Mouse (Mus musculus): ENCODE results near the gene B3gnt2. TPM values are rescaled to one million over a fixed set of nuclear protein-coding genes. Genes with fewer than 3 reads are reported as not detected.

B3gnt2 gene
- polyA plus RNA-seq, 1 experiment = 9.7 TPM

GRCm38 (mm10) chr11:22759783-22760182 is 101.0 kb downstream of the B3gnt2 start:
- 80% methylated on average over 4 of the region's 4 CpGs for WGBS
- Histone ChIP-seq H3K27ac (ENCODE audit: insufficient read depth, low read depth, low read length) (no peak overlapping the region), H3K36me3 (ENCODE audit: control insufficient read depth, insufficient read depth, low read length) (no peaks in the 10 kb centered on the region), H3K27me3 (ENCODE audit: control insufficient read depth, insufficient read depth, low read length) (no peaks in the 10 kb centered on the region), H3K4me1 (ENCODE audit: control insufficient read depth, insufficient read depth, insufficient read length, low read length) (0 out of 2 replicates have a peak, but pooled peaks cover 3% of the 10 kb centered on the region), H3K4me3 (ENCODE audit: low read depth, low read length) (no peak overlapping the region)
- TF ChIP-seq CTCF (IDR thresholded peaks at IDR 0.05; ENCODE audit: extremely low read depth, insufficient read length, insufficient replicate concordance, low read depth, low read length) (no peak), POLR2A (IDR thresholded peaks at IDR 0.05; ENCODE audit: low read depth, low read length) (no peak)

- Histone ChIP-seq H3K27ac (ENCODE audit: insufficient read depth, low read depth, low read length) (no peak overlapping the region), H3K4me3 (ENCODE audit: low read depth, low read length) (no peak overlapping the region), H3K4me1 (ENCODE audit: control insufficient read depth, insufficient read depth, insufficient read length, low read length) (no peaks in the 10 kb centered on the region), H3K27me3 (ENCODE audit: control insufficient read depth, insufficient read depth, low read length) (no peaks in the 10 kb centered on the region), H3K36me3 (ENCODE audit: control insufficient read depth, insufficient read depth, low read length) (no peaks in the 10 kb centered on the region)
- 89% methylated on average over 3 of the region's 3 CpGs for WGBS
- no peak for TF ChIP-seq CTCF (IDR thresholded peaks at IDR 0.05; ENCODE audit: extremely low read depth, insufficient read length, insufficient replicate concordance, low read depth, low read length)
- TF ChIP-seq POLR2A (IDR thresholded peaks at IDR 0.05; ENCODE audit: low read depth, low read length) = no peak
Observed at GRCm38 (mm10) chr11:22756168-22756980, 104.4 kb downstream of the B3gnt2 start.

- no peaks in the 10 kb centered on the region for H3K4me1 ChIP-seq (ENCODE audit: control insufficient read depth, insufficient read depth, insufficient read length, low read length)
- no peak overlapping the region for H3K27ac ChIP-seq (ENCODE audit: insufficient read depth, low read depth, low read length)
- H3K4me3 ChIP-seq (ENCODE audit: low read depth, low read length) = no peak overlapping the region
- H3K36me3 ChIP-seq (ENCODE audit: control insufficient read depth, insufficient read depth, low read length) = no peaks in the 10 kb centered on the region
- no peak for TF ChIP-seq POLR2A (IDR thresholded peaks at IDR 0.05; ENCODE audit: low read depth, low read length)
- TF ChIP-seq CTCF (IDR thresholded peaks at IDR 0.05; ENCODE audit: extremely low read depth, insufficient read length, insufficient replicate concordance, low read depth, low read length) = no peak
- no peaks in the 10 kb centered on the region for H3K27me3 ChIP-seq (ENCODE audit: control insufficient read depth, insufficient read depth, low read length)
- WGBS = 84% methylated on average over 1 of the region's 1 CpGs
Observed at GRCm38 (mm10) chr11:22755180-22755579, 105.6 kb downstream of the B3gnt2 start.

GRCm38 (mm10) chr11:22752596-22752995 is 108.2 kb downstream of the B3gnt2 start:
- Histone ChIP-seq H3K4me3 (ENCODE audit: low read depth, low read length) (no peak overlapping the region), H3K4me1 (ENCODE audit: control insufficient read depth, insufficient read depth, insufficient read length, low read length) (no peaks in the 10 kb centered on the region), H3K36me3 (ENCODE audit: control insufficient read depth, insufficient read depth, low read length) (no peaks in the 10 kb centered on the region), H3K27me3 (ENCODE audit: control insufficient read depth, insufficient read depth, low read length) (no peaks in the 10 kb centered on the region), H3K27ac (ENCODE audit: insufficient read depth, low read depth, low read length) (no peak overlapping the region)
- WGBS = 57% methylated on average over 5 of the region's 5 CpGs
- TF ChIP-seq POLR2A (IDR thresholded peaks at IDR 0.05; ENCODE audit: low read depth, low read length) = no peak
- TF ChIP-seq CTCF (IDR thresholded peaks at IDR 0.05; ENCODE audit: extremely low read depth, insufficient read length, insufficient replicate concordance, low read depth, low read length) = no peak

- Histone ChIP-seq H3K27ac (ENCODE audit: insufficient read depth, low read depth, low read length) (no peak overlapping the region), H3K36me3 (ENCODE audit: control insufficient read depth, insufficient read depth, low read length) (no peaks in the 10 kb centered on the region)
- WGBS = 87% methylated on average over 3 of the region's 3 CpGs
Observed at GRCm38 (mm10) chr11:22751592-22751991, 109.2 kb downstream of the B3gnt2 start.

GRCm38 (mm10) chr11:22747406-22747805 is 113.4 kb downstream of the B3gnt2 start:
- WGBS = 81% methylated on average over 7 of the region's 7 CpGs
- no peak overlapping the region for H3K27ac ChIP-seq (ENCODE audit: insufficient read depth, low read depth, low read length)
- no peaks in the 10 kb centered on the region for H3K27me3 ChIP-seq (ENCODE audit: control insufficient read depth, insufficient read depth, low read length)
- H3K4me3 ChIP-seq (ENCODE audit: low read depth, low read length) = no peak overlapping the region
- no peaks in the 10 kb centered on the region for H3K36me3 ChIP-seq (ENCODE audit: control insufficient read depth, insufficient read depth, low read length)
- TF ChIP-seq CTCF (IDR thresholded peaks at IDR 0.05; ENCODE audit: extremely low read depth, insufficient read length, insufficient replicate concordance, low read depth, low read length) (no peak), POLR2A (IDR thresholded peaks at IDR 0.05; ENCODE audit: low read depth, low read length) (no peak)
- peaks cover 4% of the 10 kb centered on the region; the same call in 1 of the 2 replicates for H3K4me1 ChIP-seq (ENCODE audit: control insufficient read depth, insufficient read depth, insufficient read length, low read length)

More at GRCm38 (mm10) chr11:22751592-22751991, 109.2 kb downstream of the B3gnt2 start:
- no peaks in the 10 kb centered on the region for H3K27me3 ChIP-seq (ENCODE audit: control insufficient read depth, insufficient read depth, low read length)
- H3K4me3 ChIP-seq (ENCODE audit: low read depth, low read length) = no peak overlapping the region
- H3K4me1 ChIP-seq (ENCODE audit: control insufficient read depth, insufficient read depth, insufficient read length, low read length) = no peaks in the 10 kb centered on the region
- TF ChIP-seq POLR2A (IDR thresholded peaks at IDR 0.05; ENCODE audit: low read depth, low read length) (no peak), CTCF (IDR thresholded peaks at IDR 0.05; ENCODE audit: extremely low read depth, insufficient read length, insufficient replicate concordance, low read depth, low read length) (no peak)

GRCm38 (mm10) chr11:22745356-22745755 is 115.4 kb downstream of the B3gnt2 start:
- peaks cover 4% of the 10 kb centered on the region; the same call in 1 of the 2 replicates for H3K4me1 ChIP-seq (ENCODE audit: control insufficient read depth, insufficient read depth, insufficient read length, low read length)
- no peaks in the 10 kb centered on the region for H3K27me3 ChIP-seq (ENCODE audit: control insufficient read depth, insufficient read depth, low read length)
- TF ChIP-seq CTCF (IDR thresholded peaks at IDR 0.05; ENCODE audit: extremely low read depth, insufficient read length, insufficient replicate concordance, low read depth, low read length) (no peak), POLR2A (IDR thresholded peaks at IDR 0.05; ENCODE audit: low read depth, low read length) (no peak)
- no peak overlapping the region for H3K4me3 ChIP-seq (ENCODE audit: low read depth, low read length)
- H3K27ac ChIP-seq (ENCODE audit: insufficient read depth, low read depth, low read length) = no peak overlapping the region
- no peaks in the 10 kb centered on the region for H3K36me3 ChIP-seq (ENCODE audit: control insufficient read depth, insufficient read depth, low read length)

Measured in small intestine, adult 2 months (tissue).